Comparison of ENCODE assay signal across 27 mouse cellular contexts in genomic region chr5:64798209-64798608, GRCm38 (mm10).
"Had no signal": no experiment of that assay in that cellular context is flagged by ENCODE, and none has a peak within 500 bp of the region (broad histone marks: within the 10 kb centered on the region; RNA-seq: fewer than 3 reads in every experiment).

No protein-coding gene starts in this region.

- H3K36me3 ChIP-seq: heart, embryonic 10.5 days; heart, embryonic 12.5 days; hindbrain, embryonic 12.5 days; intestine, embryonic 15.5 days; limb, embryonic 13.5 days; limb, embryonic 15.5 days; liver, embryonic 12.5 days had no signal

- H3K4me1 ChIP-seq: heart, embryonic 12.5 days; intestine, embryonic 15.5 days had no signal

- H3K27ac ChIP-seq: gastrocnemius, adult 2 months; heart, embryonic 10.5 days; hindbrain, embryonic 10.5 days; hindbrain, embryonic 12.5 days; hindbrain, embryonic 14.5 days; intestine, embryonic 15.5 days; layer of hippocampus, adult 2 months; limb, embryonic 15.5 days; liver, embryonic 12.5 days; liver, embryonic 14.5 days had no signal

- H3K4me3 ChIP-seq: gastrocnemius, adult 2 months; heart, embryonic 10.5 days; heart, embryonic 12.5 days; hindbrain, embryonic 10.5 days; hindbrain, embryonic 12.5 days; intestine, embryonic 15.5 days; layer of hippocampus, adult 2 months; limb, embryonic 13.5 days; limb, embryonic 15.5 days; liver, embryonic 12.5 days had no signal

- H3K9ac ChIP-seq: heart, embryonic 12.5 days; hindbrain, embryonic 12.5 days; hindbrain, embryonic 14.5 days; intestine, embryonic 15.5 days; limb, embryonic 13.5 days; limb, embryonic 15.5 days; liver, embryonic 12.5 days; liver, embryonic 14.5 days had no signal

- H3K27me3 ChIP-seq: heart, embryonic 12.5 days; hindbrain, embryonic 12.5 days; intestine, embryonic 15.5 days; limb, embryonic 13.5 days; limb, embryonic 15.5 days had no signal

- H3K9me3 ChIP-seq: intestine, embryonic 15.5 days; limb, embryonic 15.5 days had no signal

- DNase-seq: gastrocnemius, adult 2 months; gastrocnemius, postnatal 10 days; gastrocnemius, postnatal 25 days; heart, adult 18-20 months; heart, postnatal 10 days; heart, postnatal 4 days; kidney, adult 18-20 months; kidney, adult 8-10 months; kidney, postnatal 10 days; kidney, postnatal 25 days; kidney, postnatal 4 days; layer of hippocampus, postnatal 36 days; left cerebral cortex, postnatal 4 days had no signal

- ATAC-seq: hindbrain, embryonic 16.5 days; inflammation-experienced regulatory T-cells, adult 6 months; intestine, embryonic 15.5 days; intestine, postnatal 0 days; liver, embryonic 12.5 days had no signal

- H3K4me2 ChIP-seq: heart, embryonic 12.5 days; hindbrain, embryonic 12.5 days; hindbrain, embryonic 14.5 days; intestine, embryonic 15.5 days; limb, embryonic 13.5 days; limb, embryonic 15.5 days; liver, embryonic 12.5 days had no signal
